Mouse (Mus musculus) embryonic facial prominence, embryonic 15.5 days (tissue): ENCODE results near the gene Prkcz. TPM values are rescaled to one million over a fixed set of nuclear protein-coding genes. Genes with fewer than 3 reads are reported as not detected.
A peak's percentile ranks its signal among the peaks of the same experiment; 100 is the strongest.
"Not testable (repeated sequence)": the region's sequence is repeated elsewhere in the genome, so short reads cannot be mapped to it uniquely, and the experiment has no call there.

Experiments used
- ATAC-seq: fragments of 200-750 bp; cut with Nextera tagmentation; 2 replicates; pipeline ENCODE4 v1.8.0; 2017; ENCODE audit warnings: low read depth, moderate TSS enrichment; ENCODE audit not compliant: insufficient number of reproducible peaks, low FRiP score, low TSS enrichment
- H3K27ac ChIP-seq: fragments of 300-500 bp; sonication (generic); replicated peaks from 2 replicates; pipeline ENCODE4 v1.5.1; 2015; ENCODE audit warnings: mild to moderate bottlenecking, inconsistent platforms
- H3K27me3 ChIP-seq: fragments of 300-500 bp; sonication (generic); 2 replicates; pipeline ENCODE4 v1.6.1; 2015; ENCODE audit warnings: inconsistent platforms
- H3K36me3 ChIP-seq: fragments of 300-500 bp; sonication (generic); 2 replicates; pipeline ENCODE4 v1.6.1; 2015; ENCODE audit warnings: mild to moderate bottlenecking, inconsistent platforms
- H3K4me1 ChIP-seq: fragments of 300-500 bp; sonication (generic); 2 replicates; pipeline ENCODE4 v1.6.1; 2015; ENCODE audit warnings: inconsistent platforms
- H3K4me2 ChIP-seq: fragments of 300-500 bp; sonication (generic); replicated peaks from 2 replicates; pipeline ENCODE4 v1.6.1; 2015; ENCODE audit warnings: mild to moderate bottlenecking, inconsistent platforms
- H3K4me3 ChIP-seq: fragments of 300-500 bp; sonication (generic); replicated peaks from 2 replicates; pipeline ENCODE4 v1.5.1; 2015; ENCODE audit warnings: mild to moderate bottlenecking, inconsistent platforms
- H3K9ac ChIP-seq: fragments of 300-500 bp; sonication (generic); 2 replicates; pipeline ENCODE4 v1.6.1; 2015; ENCODE audit warnings: inconsistent platforms
- H3K9me3 ChIP-seq: fragments of 300-500 bp; sonication (generic); replicated peaks from 2 replicates; pipeline ENCODE4 v1.6.1; 2016; ENCODE audit warnings: inconsistent platforms
- WGBS: fragments of 180-500 bp; shearing (Covaris S2); methylation state at CpG from one replicate; pipeline ENCODE4 v1.1.7; 2015; 5-methylcytosine and 5-hydroxymethylcytosine counted together
- polyA plus RNA-seq: library from polyadenylated mRNA; unstranded; fragments of >200 nt; fragmentation: Nextera tagmentation; extraction: Ambion mirVana; gene quantifications from 2 replicates; pipeline ENCODE4 v1.2.1, GENCODE M21; 2015

Prkcz gene
- polyA plus RNA-seq, 1 experiment from 2014 or later, result 12.4 TPM

- Histone ChIP-seq H3K4me2 (no peak overlapping the region), H3K27me3 (no peaks in the 10 kb centered on the region), H3K9ac (no peak overlapping the region), H3K4me3 (no peak overlapping the region), H3K9me3 (no peaks in the 10 kb centered on the region; the same call in 1 of the 2 replicates), H3K4me1 (no peaks in the 10 kb centered on the region), H3K27ac (no peak overlapping the region), H3K36me3 (no peaks in the 10 kb centered on the region)
- ATAC-seq, result no peak
- WGBS, result 63% methylated on average over 7 of the region's 7 CpGs
Measured at GRCm38 (mm10) chr4:155332253-155332652, 28.9 kb downstream of the Prkcz start.

- not testable (repeated sequence) for H3K4me2 ChIP-seq, H3K4me3 ChIP-seq, H3K36me3 ChIP-seq, H3K9me3 ChIP-seq, ATAC-seq, H3K27me3 ChIP-seq, H3K9ac ChIP-seq, H3K4me1 ChIP-seq, H3K27ac ChIP-seq
- WGBS, result 79% methylated on average over 11 of the region's 11 CpGs
Measured at GRCm38 (mm10) chr4:155328385-155328784, 32.8 kb downstream of the Prkcz start.

- Histone ChIP-seq H3K4me1 (no peaks in the 10 kb centered on the region; the same call in 1 of the 2 replicates), H3K4me3 (no peak overlapping the region), H3K27ac (no peak overlapping the region), H3K36me3 (no peaks in the 10 kb centered on the region), H3K4me2 (no peak overlapping the region), H3K27me3 (no peaks in the 10 kb centered on the region), H3K9me3 (no peaks in the 10 kb centered on the region; the same call in 1 of the 2 replicates), H3K9ac (no peak overlapping the region)
- 41% methylated on average over 5 of the region's 5 CpGs for WGBS
- ATAC-seq, result no peak
Measured at GRCm38 (mm10) chr4:155325773-155326172, 35.4 kb downstream of the Prkcz start.

- Histone ChIP-seq H3K4me1 (no peaks in the 10 kb centered on the region; the same call in 1 of the 2 replicates), H3K27me3 (no peaks in the 10 kb centered on the region), H3K9me3 (no peaks in the 10 kb centered on the region), H3K36me3 (no peaks in the 10 kb centered on the region), H3K4me2 (no peak overlapping the region), H3K9ac (no peak overlapping the region), H3K27ac (no peak overlapping the region), H3K4me3 (no peak overlapping the region)
- WGBS, result 49% methylated on average over 8 of the region's 8 CpGs
- no peak for ATAC-seq
Measured at GRCm38 (mm10) chr4:155324511-155324910, 36.6 kb downstream of the Prkcz start.

GRCm38 (mm10) chr4:155323081-155323795 is 37.9 kb downstream of the Prkcz start:
- no peaks in the 10 kb centered on the region; the same call in 1 of the 2 replicates for H3K4me1 ChIP-seq
- WGBS, result 76% methylated on average over 3 of the region's 3 CpGs
- ATAC-seq, result no peak
- H3K9ac ChIP-seq, result no peak overlapping the region
- H3K4me2 ChIP-seq, result no peak overlapping the region
- H3K4me3 ChIP-seq, result no peak overlapping the region
- H3K36me3 ChIP-seq, result no peaks in the 10 kb centered on the region
- H3K27ac ChIP-seq, result no peak overlapping the region
- no peaks in the 10 kb centered on the region for H3K27me3 ChIP-seq
- no peaks in the 10 kb centered on the region for H3K9me3 ChIP-seq

- Histone ChIP-seq H3K27ac (no peak overlapping the region), H3K4me1 (no peaks in the 10 kb centered on the region; the same call in 1 of the 2 replicates), H3K4me3 (no peak overlapping the region), H3K27me3 (no peaks in the 10 kb centered on the region), H3K4me2 (no peak overlapping the region), H3K36me3 (no peaks in the 10 kb centered on the region), H3K9me3 (no peaks in the 10 kb centered on the region), H3K9ac (no peak overlapping the region)
- 59% methylated on average over 15 of the region's 15 CpGs for WGBS
- ATAC-seq, result no peak
Measured at GRCm38 (mm10) chr4:155320281-155321244, 40.6 kb downstream of the Prkcz start.

- no peak overlapping the region for H3K4me2 ChIP-seq
- H3K9me3 ChIP-seq, result no peaks in the 10 kb centered on the region
- no peaks in the 10 kb centered on the region for H3K27me3 ChIP-seq
- H3K4me3 ChIP-seq, result no peak overlapping the region
- no peak overlapping the region for H3K9ac ChIP-seq
- H3K36me3 ChIP-seq, result no peaks in the 10 kb centered on the region
- ATAC-seq, result no peak
- 43% methylated on average over 2 of the region's 2 CpGs for WGBS
- no peak overlapping the region for H3K27ac ChIP-seq
- no peaks in the 10 kb centered on the region; the same call in 1 of the 2 replicates for H3K4me1 ChIP-seq
Measured at GRCm38 (mm10) chr4:155318266-155318665, 42.9 kb downstream of the Prkcz start.

- 86% methylated on average over 3 of the region's 3 CpGs for WGBS
- no peak overlapping the region for H3K4me2 ChIP-seq
- no peaks in the 10 kb centered on the region for H3K4me1 ChIP-seq
- no peak for ATAC-seq
- no peak overlapping the region for H3K9ac ChIP-seq
- H3K4me3 ChIP-seq, result no peak overlapping the region
- H3K27ac ChIP-seq, result no peak overlapping the region
- H3K36me3 ChIP-seq, result no peaks in the 10 kb centered on the region
- H3K9me3 ChIP-seq, result no peaks in the 10 kb centered on the region
- no peaks in the 10 kb centered on the region for H3K27me3 ChIP-seq
Measured at GRCm38 (mm10) chr4:155315031-155315430, 46.1 kb downstream of the Prkcz start.

- Histone ChIP-seq H3K4me3 (no peak overlapping the region), H3K4me1 (peaks cover 27% of the 10 kb centered on the region), H3K27ac (no peak overlapping the region), H3K4me2 (no peak overlapping the region), H3K9ac (no peak overlapping the region), H3K9me3 (no peaks in the 10 kb centered on the region), H3K36me3 (no peaks in the 10 kb centered on the region), H3K27me3 (no peaks in the 10 kb centered on the region)
- ATAC-seq, result no peak
- 85% methylated on average over 12 of the region's 12 CpGs for WGBS
Measured at GRCm38 (mm10) chr4:155308679-155309078, 52.5 kb downstream of the Prkcz start.

- peak overlapping the region; percentile 16 for H3K4me3 ChIP-seq
- H3K4me2 ChIP-seq, result peak overlapping the region; percentile 32
- WGBS, result 0% methylated on average over 11 of the region's 11 CpGs
- no peak overlapping the region for H3K9ac ChIP-seq
- H3K27me3 ChIP-seq, result no peaks in the 10 kb centered on the region
- H3K9me3 ChIP-seq, result no peaks in the 10 kb centered on the region
- peaks cover 27% of the 10 kb centered on the region for H3K4me1 ChIP-seq
- peak overlapping the region; percentile 74 for H3K27ac ChIP-seq
- ATAC-seq, result peak; percentile 90
- no peaks in the 10 kb centered on the region for H3K36me3 ChIP-seq
Measured at GRCm38 (mm10) chr4:155308068-155308467, 53.1 kb downstream of the Prkcz start.

- Histone ChIP-seq H3K36me3 (no peaks in the 10 kb centered on the region), H3K4me2 (peak overlapping the region; percentile 32), H3K9ac (no peak overlapping the region), H3K27me3 (no peaks in the 10 kb centered on the region), H3K4me1 (peaks cover 27% of the 10 kb centered on the region), H3K4me3 (no peak overlapping the region), H3K9me3 (no peaks in the 10 kb centered on the region), H3K27ac (peak overlapping the region; percentile 74)
- ATAC-seq, result peak; percentile 45; the same call in 1 of the 2 replicates
- 76% methylated on average over 5 of the region's 5 CpGs for WGBS
Measured at GRCm38 (mm10) chr4:155307591-155307990, 53.6 kb downstream of the Prkcz start.
